Mouse (Mus musculus) kidney, adult 11 months (tissue): Measurements from ENCODE around the gene Ankle1.
"Not testable (repeated sequence)": the region's sequence is repeated elsewhere in the genome, so short reads cannot be mapped to it uniquely, and the experiment has no call there.

Experiments
- DNase-seq: peaks from one replicate; pipeline ENCODE4 v3.0.0; 2022

The Ankle1 gene

DNA sequence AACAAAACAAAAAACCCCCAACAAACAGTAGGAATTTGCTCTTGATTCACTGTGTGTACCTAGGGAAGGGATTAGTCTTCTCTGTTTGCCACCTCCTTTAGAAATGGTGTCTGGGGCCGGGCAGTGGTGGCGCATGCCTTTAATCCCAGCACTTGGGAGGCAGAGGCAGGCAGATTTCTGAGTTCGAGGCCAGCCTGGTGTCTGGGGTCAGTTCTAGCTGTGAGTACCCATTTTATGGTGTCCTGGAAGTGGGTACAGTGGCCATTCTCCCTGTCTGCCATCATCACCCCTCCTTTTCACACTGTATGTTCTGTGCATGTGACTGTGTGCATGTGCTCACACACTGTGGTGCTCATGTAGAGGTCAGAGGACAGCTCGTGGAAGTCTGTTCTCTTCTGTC lies 2.4 kb downstream of the Ankle1 start:
- DNase-seq = no peak

DNA sequence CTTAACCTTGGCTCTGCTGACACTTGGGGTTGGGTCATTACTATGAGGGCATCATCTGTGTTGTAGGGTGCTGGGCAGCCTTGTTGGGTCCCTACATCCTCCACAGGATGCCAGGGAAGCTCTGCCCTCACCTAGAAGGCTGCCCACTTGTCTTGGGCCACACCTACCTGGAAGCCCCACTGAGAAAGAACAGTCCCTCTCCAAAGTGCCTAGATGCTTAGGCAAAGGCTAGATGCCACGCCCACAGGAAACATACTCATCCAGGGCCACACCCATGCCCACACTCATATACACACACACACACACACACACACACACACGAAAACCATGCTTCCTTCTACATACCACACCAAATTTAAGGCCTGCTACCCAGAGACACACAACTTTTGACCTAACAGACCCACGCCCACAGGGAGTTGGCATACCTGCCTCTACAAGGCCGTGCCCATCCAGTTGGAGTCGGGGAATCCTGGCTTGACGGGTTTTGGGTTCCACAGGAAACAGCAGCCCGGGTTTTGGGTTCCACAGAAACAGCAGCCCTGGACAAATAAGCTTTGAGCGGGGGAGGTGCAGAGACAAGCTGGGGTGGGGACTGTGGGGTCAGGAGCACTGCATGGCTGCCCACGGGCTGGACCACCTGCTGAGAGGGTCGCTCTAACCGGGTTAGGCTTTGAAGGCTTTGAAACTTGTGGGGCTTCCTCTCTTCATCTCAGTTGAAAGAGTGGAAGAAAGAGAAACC lies 5.9 kb downstream of the Ankle1 start:
- DNase-seq = no peak

DNA sequence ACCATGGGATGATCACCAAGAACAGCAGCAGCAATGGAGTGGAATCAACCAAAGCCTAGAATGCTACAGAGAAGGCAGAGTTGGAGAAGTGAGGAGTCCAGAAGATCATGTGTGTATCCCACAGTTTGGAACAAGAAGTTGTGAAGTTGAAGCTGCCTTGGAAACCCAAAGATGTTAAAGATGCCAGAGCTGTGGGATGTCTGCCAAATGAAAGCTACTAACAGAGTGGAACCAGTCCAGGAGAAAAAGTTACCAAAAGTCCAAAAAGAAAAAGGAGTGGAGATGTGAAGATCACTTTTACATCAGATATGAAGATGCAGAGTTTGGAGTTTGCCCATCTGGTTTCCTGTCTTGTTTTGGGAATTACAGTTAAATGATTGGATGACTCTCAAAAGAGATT lies 16.3 kb downstream of the Ankle1 start:
- no peak for DNase-seq

DNA sequence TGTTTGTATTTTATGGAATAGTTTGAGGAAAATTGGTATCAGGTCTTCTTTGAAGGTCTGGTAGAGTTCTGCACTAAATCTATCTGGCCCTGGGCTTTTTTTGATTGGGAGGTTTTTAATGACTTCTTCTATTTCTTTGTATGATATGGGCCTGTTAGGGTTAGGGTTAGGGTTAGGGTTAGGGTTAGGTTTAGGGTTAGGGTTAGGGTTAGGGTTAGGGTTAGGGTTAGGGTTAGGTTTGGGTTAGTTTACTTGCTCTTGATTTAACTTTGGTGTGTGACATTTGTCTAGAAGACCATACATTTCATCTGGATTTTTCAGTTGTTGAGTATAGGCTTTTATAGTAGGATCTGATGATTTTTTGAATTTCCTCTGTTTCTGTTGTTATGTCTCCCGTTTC lies 27.1 kb downstream of the Ankle1 start:
- DNase-seq = not testable (repeated sequence)

DNA sequence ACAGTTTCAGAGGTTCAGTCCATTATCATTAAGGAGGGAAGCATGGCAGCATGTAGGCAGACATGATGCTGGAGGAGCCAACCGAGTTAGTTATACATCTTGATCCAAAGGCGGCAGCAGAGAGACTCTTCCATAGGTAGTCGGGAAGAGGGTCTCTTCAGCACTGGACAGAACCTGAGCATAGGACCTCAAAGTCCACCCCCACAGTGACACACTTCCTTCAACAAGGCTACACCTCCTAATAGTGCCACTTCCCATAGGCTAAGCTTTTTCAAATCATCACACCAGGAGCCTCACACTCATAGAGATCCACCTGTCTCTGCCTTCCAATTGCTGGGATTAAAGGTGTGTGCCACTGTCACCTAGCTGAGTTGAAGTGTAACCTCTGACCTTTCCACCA lies 31.2 kb downstream of the Ankle1 start:
- no peak for DNase-seq

DNA sequence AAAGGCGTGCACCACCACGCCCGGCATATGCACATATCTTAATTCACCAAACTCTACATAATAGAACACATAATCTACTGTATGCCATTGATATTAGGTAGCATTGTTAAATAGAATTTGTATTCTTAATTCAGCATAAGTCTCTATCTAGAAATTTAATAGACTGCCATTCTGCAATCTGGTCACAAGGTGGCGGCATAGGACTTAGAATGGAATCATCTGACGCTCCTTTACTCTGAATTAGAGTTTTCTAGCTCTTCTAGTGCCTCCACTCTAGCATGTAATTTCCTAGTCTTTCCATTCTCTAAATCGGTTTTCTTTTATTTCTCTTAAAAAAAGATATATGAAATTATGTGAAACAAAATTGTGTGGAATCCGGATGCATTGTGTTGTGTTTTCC lies 35.6 kb downstream of the Ankle1 start:
- DNase-seq = no peak

DNA sequence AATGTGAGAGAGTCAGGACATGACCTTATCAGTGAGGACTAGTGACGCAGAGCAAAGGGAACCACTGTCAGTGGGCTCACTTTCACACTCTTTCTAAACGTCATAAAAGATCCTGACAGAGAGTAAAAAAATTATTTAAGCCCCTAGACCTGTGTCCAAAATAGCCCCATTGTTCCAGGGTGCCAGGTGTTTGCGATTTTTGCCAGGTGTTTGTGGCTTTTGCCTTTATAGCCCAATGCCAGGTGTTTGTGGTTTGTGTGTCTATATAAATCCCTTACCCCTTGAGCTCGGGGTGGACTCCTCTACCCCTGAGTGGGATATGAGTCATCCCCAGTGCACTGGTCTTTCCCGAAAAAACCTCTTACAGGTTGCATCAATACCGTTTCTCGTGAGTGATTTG lies 39.3 kb downstream of the Ankle1 start:
- DNase-seq = no peak

DNA sequence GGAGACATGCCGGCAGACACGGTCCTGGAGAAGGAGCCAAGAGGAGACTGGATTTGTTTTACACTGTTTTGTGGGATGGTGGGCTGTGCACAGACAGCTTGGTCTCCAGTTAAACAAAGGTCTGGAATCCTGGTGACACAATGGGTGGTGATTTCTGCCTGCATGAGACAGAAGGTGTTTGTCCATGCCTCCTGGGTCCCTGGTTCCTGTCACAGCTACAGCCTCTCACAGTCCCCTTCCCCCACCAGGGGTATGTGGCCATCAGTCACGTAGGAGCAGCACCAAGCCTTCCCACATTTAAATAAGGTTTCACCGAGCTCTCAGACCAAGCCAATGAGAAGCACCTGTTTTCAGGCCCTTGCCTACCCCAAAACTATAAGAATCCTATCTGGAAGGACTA lies 45.5 kb downstream of the Ankle1 start:
- DNase-seq = no peak

DNA sequence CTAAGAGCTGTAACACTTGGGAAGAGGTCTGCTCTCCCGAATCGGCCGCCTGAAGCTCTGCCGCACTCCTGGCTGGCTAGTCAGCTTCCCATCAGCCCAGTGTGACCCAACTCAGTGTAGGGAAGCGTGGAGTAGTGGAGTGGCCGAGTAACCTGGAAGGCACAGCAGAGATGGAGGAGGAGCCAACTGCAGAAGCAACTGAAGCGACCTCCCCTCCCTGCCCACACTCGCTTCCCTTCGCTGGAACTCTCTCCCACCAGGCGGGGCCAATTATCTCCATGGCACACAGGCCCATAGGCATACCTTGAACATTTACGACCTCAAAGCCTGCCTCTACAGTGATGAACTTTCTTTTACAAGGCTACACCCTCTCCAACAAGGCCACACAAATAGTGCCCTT lies 46.0 kb downstream of the Ankle1 start:
- DNase-seq = no peak

DNA sequence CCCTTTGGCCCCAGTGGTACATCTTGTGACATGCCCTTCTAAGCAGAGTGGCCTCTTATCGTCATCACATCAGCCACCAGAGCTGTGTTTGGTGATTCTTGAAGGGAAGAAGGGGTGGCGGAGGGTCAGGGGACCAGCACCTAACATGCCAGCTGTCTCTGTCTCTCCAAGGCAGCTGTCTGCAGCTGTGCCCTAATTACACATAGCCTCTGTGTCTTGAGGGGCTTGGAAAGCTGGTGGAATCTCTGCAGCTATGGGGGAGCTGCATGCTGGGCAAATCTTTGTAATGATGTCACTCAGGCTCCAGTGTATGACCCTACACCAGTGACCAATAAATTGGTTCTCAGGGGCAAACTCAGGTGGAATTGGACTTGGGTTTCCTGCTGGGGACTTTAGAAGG lies 46.9 kb downstream of the Ankle1 start:
- no peak for DNase-seq

DNA sequence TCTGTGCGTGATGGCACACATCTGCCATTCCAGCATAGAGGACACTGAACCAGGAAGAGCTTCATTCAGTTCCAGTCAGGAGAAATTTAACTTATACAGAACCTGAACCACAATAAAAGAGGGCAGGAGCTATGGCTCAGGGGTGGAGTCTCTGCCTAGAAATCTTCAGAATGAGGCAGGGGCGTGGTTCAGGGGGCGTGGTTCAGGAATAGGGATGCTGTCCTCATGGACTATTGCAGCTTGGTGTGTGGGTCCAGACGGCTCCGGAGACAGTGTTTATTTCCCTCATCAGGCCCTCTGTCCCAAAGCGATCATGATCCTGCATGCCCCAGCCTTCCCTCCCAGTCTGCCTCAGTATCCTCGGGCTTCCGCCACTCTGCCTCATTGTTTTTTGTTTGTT lies 48.9 kb downstream of the Ankle1 start:
- DNase-seq = no peak

DNA sequence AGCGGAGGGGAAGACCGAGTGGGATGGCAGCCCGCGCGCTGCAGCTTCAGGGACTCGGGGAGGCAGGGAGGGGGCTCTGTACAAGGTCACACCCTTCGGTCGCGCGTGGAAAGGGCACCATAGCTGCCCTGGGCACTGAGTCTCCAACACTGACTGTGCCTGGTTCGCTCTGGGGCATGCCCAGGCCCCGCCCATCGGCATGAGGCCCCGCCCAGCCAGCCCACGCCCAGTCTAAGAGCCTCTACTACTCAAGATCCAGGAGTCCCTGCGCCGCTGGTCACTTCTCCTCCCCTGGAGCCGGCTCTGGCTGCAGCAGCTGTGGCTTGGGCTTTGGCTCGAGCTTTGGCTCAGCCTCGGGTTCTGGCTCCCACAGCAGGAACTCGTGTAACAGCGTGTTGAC lies 51.1 kb downstream of the Ankle1 start:
- DNase-seq = no peak

DNA sequence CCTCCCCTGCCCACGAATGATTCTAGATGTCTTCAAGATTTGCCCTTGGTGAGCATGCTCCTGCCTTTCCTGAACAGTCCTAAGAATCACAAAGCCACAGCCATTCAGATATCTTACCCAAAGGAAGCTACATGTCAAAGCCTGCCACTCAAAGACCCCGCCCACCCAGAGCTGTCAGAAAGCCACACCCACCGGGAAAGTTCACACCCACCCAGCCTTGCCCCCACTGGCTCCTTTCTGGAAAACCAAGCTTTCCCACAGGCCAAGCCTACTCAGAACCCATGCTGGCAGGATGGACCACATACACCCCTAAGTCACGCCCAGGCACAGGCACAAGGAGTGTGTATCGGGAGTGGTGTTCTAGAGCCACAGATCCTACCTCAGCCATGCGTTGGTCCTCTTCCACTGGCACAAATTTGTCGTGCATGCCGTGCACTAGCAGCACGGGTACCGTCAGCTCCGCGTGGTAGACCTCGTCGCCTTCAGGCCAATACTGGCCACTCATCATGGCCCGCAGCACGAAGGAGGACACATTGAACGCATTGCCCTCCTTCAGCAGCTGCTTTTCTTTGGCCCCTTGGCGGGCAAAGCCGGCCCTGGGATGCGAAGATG lies 52.0 kb downstream of the Ankle1 start:
- no peak for DNase-seq
